Mouse (Mus musculus): ENCODE measurements around the gene Plxdc1. TPM values are rescaled to one million over a fixed set of nuclear protein-coding genes. Genes with fewer than 3 reads are reported as not detected.

Plxdc1 gene
- total RNA-seq, 2 experiments from 2014 or later, result 6.9 to 16.2 TPM

- no peak for DNase-seq (ENCODE audit: low spot score in 2 of 2)
Measured at GRCm38 (mm10) chr11:98018222-98018621, 32.0 kb upstream of the Plxdc1 start.

GRCm38 (mm10) chr11:98016824-98017223, 30.6 kb upstream of the Plxdc1 start:
- DNase-seq (ENCODE audit: low spot score in 2 of 2), result no peak

GRCm38 (mm10) chr11:98016177-98016576, 29.9 kb upstream of the Plxdc1 start:
- DNase-seq (ENCODE audit: low spot score in 2 of 2), result no peak

DNA sequence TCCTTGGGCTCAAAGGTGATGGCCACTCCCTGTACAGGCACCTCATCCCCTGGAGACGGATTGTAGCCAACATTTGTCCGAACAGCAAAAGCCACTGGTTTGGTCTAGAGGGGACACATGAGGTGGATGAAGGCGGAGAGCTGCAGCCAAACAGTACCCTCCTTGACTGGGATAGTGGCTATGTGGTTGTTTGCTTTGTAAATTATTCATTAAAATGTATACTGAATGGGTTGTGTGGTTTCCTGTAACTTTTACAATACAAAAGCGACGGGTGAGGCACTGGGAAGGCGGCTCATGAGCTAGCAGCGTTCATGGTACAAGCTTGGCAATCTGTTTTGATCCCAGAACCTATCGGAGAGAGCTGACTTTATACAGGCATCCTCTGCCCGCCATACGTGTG, 26.6 kb upstream of the Plxdc1 start:
- DNase-seq (ENCODE audit: low spot score in 2 of 2), result no peak

DNA sequence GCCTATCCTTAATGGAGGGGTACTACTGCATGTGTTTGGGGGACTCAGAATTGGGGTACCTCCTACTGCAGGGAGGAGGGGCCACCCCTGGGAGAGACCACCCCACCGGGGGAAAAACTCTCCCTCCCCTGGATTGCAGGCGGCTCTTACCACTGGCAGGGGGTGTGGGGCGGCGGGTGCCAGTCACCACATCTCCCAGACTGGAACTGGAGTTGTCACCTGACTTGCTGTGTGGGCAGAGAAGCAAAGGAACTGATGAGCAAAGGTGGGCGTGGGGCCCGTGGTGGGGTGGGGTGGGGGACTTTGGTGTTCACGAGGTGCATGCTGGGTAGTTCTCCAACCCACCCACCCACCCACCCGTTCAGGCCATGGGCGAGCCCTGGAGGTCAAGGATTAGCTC, 25.5 kb upstream of the Plxdc1 start:
- DNase-seq (ENCODE audit: low spot score in 2 of 2), result no peak

DNA sequence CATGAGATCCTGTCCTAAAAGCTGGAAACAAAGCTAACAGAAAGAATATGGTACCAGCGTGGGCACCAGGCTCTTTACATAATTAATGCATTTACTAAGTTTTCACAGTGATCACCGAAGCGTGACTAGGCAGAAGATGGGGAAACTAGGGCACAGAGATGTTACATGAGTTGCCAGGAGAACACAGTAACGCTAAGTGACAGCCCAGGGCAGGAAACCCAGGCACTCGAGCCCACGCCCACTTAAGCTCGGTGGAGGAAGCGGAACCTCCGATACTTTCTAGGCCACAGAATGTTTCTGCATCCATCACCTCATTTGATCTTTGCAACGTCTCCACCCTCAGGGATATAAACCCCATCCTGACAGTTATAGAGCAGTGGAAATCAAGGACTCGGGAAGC, 21.8 kb upstream of the Plxdc1 start:
- DNase-seq (ENCODE audit: low spot score in 2 of 2), result no peak

DNA sequence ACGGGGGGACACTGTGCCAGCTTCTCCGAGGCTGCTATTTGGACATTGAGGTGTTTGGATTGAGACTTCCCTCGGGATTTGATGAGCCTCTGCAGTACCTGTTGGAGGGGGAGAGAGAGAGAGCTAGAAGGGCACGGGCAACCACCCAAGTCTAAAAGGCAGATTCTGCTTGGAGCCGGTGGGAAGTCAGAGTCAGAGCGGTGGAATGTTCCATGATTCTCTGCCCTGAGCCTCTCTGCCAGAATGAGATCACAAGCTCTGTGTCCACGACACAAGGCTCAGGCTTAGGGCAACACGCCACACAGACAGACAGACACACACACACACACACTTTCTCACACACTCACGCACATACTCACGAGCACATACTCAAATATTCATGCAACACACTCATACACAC, 19.4 kb upstream of the Plxdc1 start:
- DNase-seq (ENCODE audit: low spot score in 2 of 2), result no peak

DNA sequence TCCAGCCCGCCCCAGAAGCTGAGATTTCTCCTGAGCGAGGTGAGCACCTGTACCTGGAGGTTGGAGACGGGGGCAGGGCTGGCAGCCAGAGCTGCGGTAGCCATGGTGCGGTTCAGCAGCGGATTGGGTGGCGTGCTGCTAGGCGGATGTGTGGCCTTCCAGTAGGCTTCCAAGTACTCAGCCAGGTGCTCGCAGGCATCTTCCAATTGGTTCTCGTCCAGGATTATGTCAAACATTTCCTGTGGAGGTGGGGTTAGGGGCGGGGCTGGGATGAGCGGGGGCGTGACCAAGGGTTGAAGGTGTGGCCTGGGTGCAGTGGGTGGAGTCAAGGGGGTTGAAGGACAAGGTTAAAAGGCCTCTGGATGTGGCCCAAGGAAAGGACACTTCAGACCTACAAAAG, 18.8 kb upstream of the Plxdc1 start:
- no peak for DNase-seq (ENCODE audit: low spot score in 2 of 2)

DNA sequence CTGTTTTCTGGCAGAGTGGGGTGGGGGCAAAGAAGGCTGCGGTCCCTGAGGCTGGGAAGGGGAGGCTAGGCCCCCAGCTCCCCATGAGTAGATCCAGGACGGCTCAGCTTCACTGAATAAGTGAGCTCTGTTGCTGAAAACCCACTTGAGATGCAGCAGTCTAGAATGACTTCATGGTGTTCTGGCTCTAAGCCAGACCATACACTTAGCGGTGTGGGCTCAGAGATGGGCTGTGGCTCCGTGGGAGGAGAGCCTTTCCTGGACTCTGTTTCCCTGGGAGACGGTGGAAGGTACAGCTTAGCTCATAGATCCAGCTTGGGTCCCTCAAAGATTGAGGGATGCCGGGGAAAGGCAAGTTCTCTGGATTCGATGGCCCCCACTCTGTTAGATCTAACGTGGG, 17.9 kb upstream of the Plxdc1 start:
- DNase-seq (ENCODE audit: low spot score in 2 of 2), result no peak

GRCm38 (mm10) chr11:98003171-98003671, 17.0 kb upstream of the Plxdc1 start:
- DNase-seq (ENCODE audit: low spot score in 2 of 2), result no peak

GRCm38 (mm10) chr11:98002627-98003026, 16.4 kb upstream of the Plxdc1 start:
- peak; percentile 72 to 80 for DNase-seq (ENCODE audit: low spot score in 2 of 2)

DNA sequence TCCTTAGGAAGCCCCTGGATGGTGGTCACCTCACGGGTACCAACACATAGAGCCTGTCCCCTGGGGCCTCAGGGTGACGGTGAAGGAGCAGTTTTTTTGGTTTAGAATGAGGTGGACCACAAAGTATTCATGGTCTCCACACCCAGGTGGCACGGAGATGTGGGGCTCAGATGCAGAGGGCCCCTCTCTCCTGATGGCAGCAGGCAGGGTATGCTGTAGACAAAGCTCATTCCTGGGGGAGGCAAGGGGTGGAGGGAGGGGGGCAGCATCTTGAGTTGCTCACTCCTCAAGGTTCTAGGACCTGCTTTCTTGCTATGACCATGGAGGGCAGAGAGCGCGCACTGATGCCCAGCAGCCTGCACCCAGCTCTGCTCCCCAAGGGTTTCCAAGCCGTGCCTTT, 15.7 kb upstream of the Plxdc1 start:
- DNase-seq (ENCODE audit: low spot score in 2 of 2), result no peak

DNA sequence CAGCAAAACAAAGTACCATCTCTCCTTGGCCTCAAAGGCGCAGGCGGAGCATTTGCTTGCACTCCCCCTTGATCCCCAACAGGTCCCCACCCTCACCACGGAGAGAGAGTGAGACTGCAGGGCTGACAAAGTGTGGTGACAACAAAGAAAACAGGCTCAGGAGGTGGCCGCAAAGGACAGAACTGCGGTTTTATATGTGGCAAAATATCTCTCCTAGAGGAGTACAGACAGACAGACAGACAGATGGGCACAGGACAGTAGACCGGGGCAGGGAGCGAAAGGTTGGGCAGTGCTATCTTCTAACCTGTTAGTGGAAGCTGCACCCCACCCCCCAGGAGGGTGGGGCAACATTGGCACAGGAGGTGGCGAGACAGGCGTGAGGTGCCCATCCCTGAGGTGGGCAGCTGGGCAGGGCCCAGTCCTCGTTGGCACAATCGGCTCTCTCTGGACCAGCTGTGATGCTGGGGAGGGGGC, 15.1 kb upstream of the Plxdc1 start:
- no peak for DNase-seq (ENCODE audit: low spot score in 2 of 2)

- no peak for DNase-seq (ENCODE audit: low spot score in 2 of 2)
Measured at GRCm38 (mm10) chr11:98000378-98001140, 14.3 kb upstream of the Plxdc1 start.

DNA sequence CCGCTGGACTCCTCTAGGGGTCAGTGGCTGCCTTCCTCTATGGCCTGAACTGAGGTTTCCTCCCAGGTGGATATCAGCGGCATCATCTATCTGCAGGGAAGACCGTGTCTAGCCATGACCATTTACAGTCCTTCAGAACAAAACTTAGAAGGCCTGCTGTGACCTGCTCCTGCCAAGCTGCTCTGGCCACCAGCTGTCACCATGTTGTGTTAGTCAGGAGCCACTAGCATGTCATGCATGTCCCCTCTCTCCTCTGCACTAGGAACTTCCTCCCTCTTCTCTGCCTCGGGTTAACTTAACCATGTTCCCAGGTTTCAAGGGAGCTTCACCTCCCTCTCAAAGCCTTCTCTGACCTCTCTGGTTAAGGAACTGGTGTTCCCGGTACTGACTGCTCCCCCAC, 13.5 kb upstream of the Plxdc1 start:
- DNase-seq (ENCODE audit: low spot score in 2 of 2), result no peak

DNA sequence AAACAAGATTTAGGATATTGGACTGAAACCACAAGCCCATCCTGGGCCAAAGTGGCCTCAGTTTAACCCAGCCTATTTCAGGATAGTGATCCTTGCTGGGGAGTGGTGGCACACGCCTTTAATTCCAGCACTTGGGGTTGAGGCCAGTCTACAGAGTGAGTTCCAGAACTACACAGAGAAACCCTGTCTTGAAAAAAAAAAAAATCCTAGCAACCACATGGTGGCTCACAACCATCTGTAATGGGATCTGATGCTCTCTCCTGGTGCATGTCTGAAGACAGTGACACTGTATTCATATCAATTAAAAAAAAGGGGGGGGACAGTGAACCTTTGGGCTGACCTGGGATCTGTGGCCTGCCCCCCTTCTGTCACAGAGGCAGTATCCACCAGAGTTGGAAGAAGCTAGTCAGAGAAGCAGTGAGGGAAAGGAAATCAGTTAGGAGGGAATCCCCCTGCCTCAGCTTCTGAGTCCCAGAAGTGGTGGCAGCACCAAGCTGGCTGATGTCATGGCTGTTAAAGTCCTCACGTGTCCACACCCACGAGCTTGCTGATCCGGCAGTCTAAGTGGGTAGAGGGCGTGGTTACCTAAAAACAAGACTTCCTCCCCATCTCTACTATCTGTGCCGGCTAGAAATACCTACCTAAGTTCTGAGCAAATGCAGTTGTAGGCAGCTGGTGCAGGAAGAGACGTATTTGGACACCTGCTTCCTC, 12.8 kb upstream of the Plxdc1 start:
- no peak for DNase-seq (ENCODE audit: low spot score in 2 of 2)

GRCm38 (mm10) chr11:97998074-97998793, 12.0 kb upstream of the Plxdc1 start:
- DNase-seq (ENCODE audit: low spot score in 2 of 2), result no peak

DNA sequence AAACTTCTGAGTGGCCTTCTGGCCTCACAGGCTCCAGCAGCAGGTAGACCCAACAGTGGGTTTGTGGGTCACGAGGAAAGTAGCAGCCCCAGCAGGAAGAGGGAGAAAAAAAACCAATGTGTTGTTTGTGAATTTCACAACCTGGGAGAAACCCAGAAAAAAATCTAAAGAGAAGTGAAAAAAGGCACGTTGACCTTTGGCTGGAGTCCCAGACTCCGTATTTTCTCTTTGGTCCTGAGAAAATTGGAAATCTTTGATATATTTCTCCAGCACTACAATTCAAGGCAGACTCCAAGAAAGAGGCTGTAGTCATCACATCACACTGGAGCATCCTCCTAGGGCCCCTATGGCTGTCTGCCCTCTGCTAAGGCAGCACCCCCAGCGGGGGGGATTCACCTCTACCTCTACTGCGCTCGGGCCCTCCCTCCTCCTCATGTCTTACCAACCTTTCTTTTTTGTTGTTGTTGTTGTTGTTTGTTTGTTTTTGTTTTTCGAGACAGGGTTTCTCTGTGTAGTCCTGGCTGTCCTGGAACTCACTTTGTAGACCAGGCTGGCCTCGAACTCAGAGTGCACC, 11.2 kb upstream of the Plxdc1 start:
- DNase-seq (ENCODE audit: low spot score in 2 of 2), result no peak

DNA sequence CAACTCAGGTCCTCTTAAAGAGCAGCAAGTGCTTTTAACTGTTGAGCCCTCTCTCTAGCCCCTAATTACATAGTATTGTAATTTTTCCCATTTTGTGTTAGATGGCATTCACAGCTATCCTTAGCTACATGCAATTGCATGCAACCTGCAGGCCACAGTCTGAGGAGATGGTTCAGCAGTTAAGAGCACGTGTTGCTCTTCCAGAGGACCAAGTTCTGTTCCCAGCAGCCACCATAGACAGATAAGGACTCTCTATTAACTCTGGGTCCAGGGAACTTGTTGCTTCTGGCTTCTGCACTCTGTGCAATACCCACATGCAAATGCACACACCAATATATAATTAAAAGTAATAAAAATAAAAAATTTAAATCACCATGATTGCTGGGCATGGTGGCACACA, 10.4 kb upstream of the Plxdc1 start:
- DNase-seq (ENCODE audit: low spot score in 2 of 2), result no peak

GRCm38 (mm10) chr11:97995564-97996288, 9.5 kb upstream of the Plxdc1 start, which contains the start of gene Arl5c:
Gene Arl5c (minus strand): TSS chr11:97996181.
- DNase-seq (ENCODE audit: low spot score in 2 of 2), result peak in 1 of 2 experiments; percentile 41

All from adrenal gland, adult 18-20 months (tissue).